Mouse (Mus musculus): ENCODE measurements around the gene Bmp2. TPM values are rescaled to one million over a fixed set of nuclear protein-coding genes. Genes with fewer than 3 reads are reported as not detected.

Bmp2 gene
- polyA plus RNA-seq, 1 experiment from 2014 or later: 9.7 TPM

GRCm38 (mm10) chr2:133521193-133521592 is 30.8 kb upstream of the Bmp2 start:
- no peak for ATAC-seq (ENCODE audit: insufficient number of reproducible peaks, insufficient read depth, low FRiP score, low read depth)
- 68% methylated on average over 5 of the region's 5 CpGs for WGBS
- H3K4me2 ChIP-seq (ENCODE audit: low read length): no peak overlapping the region

GRCm38 (mm10) chr2:133522121-133522520 is 29.8 kb upstream of the Bmp2 start:
- no peak overlapping the region for H3K4me3 ChIP-seq (ENCODE audit: control insufficient read depth in 1 of 2, insufficient read depth in 1 of 2, low read depth in 1 of 2, low read length in 2 of 2)
- no peaks in the 10 kb centered on the region for H3K9me3 ChIP-seq (ENCODE audit: control insufficient read depth, low read length)
- peaks cover 3 to 5% of the 10 kb centered on the region in 2 experiments; a peak in 2 of 4 replicates for H3K4me1 ChIP-seq (ENCODE audit: control insufficient read depth in 2 of 2, insufficient read depth in 2 of 2, low read length in 2 of 2)
- no peak for ATAC-seq (ENCODE audit: insufficient number of reproducible peaks, insufficient read depth, low FRiP score, low read depth)
- WGBS: 69% methylated on average over 2 of the region's 2 CpGs
- no peak overlapping the region for H3K9ac ChIP-seq (ENCODE audit: low read length)
- H3K27ac ChIP-seq (replicated peaks in 1 of 2; ENCODE audit: control insufficient read depth in 1 of 2, insufficient read depth in 1 of 2, low read depth in 2 of 2, low read length in 2 of 2): no peak overlapping the region
- H3K4me2 ChIP-seq (ENCODE audit: low read length): no peak overlapping the region
- H3K27me3 ChIP-seq (ENCODE audit: control insufficient read depth, insufficient read depth, low read length): no peaks in the 10 kb centered on the region
- no peaks in the 10 kb centered on the region for H3K36me3 ChIP-seq (ENCODE audit: control insufficient read depth, insufficient read depth, low read length)

More at GRCm38 (mm10) chr2:133521193-133521592, 30.8 kb upstream of the Bmp2 start:
- H3K9ac ChIP-seq (ENCODE audit: low read length): no peak overlapping the region
- no peak overlapping the region for H3K27ac ChIP-seq (replicated peaks in 1 of 2; ENCODE audit: control insufficient read depth in 1 of 2, insufficient read depth in 1 of 2, low read depth in 2 of 2, low read length in 2 of 2)
- no peak overlapping the region for H3K4me3 ChIP-seq (ENCODE audit: control insufficient read depth in 1 of 2, insufficient read depth in 1 of 2, low read depth in 1 of 2, low read length in 2 of 2)
- peaks cover 3 to 5% of the 10 kb centered on the region in 2 experiments; a peak in 2 of 4 replicates for H3K4me1 ChIP-seq (ENCODE audit: control insufficient read depth in 2 of 2, insufficient read depth in 2 of 2, low read length in 2 of 2)
- H3K9me3 ChIP-seq (ENCODE audit: control insufficient read depth, low read length): no peaks in the 10 kb centered on the region
- H3K36me3 ChIP-seq (ENCODE audit: control insufficient read depth, insufficient read depth, low read length): no peaks in the 10 kb centered on the region
- H3K27me3 ChIP-seq (ENCODE audit: control insufficient read depth, insufficient read depth, low read length): no peaks in the 10 kb centered on the region

GRCm38 (mm10) chr2:133525621-133526181 is 26.3 kb upstream of the Bmp2 start:
- H3K27ac ChIP-seq (replicated peaks in 1 of 2; ENCODE audit: control insufficient read depth in 1 of 2, insufficient read depth in 1 of 2, low read depth in 2 of 2, low read length in 2 of 2): no peak overlapping the region
- no peaks in the 10 kb centered on the region for H3K36me3 ChIP-seq (ENCODE audit: control insufficient read depth, insufficient read depth, low read length)
- H3K27me3 ChIP-seq (ENCODE audit: control insufficient read depth, insufficient read depth, low read length): no peaks in the 10 kb centered on the region
- peaks cover 3 to 5% of the 10 kb centered on the region in 2 experiments; a peak in 2 of 4 replicates for H3K4me1 ChIP-seq (ENCODE audit: control insufficient read depth in 2 of 2, insufficient read depth in 2 of 2, low read length in 2 of 2)
- no peak overlapping the region for H3K4me3 ChIP-seq (ENCODE audit: control insufficient read depth in 1 of 2, insufficient read depth in 1 of 2, low read depth in 1 of 2, low read length in 2 of 2)
- no peak overlapping the region for H3K9ac ChIP-seq (ENCODE audit: low read length)
- H3K4me2 ChIP-seq (ENCODE audit: low read length): no peak overlapping the region
- 63% methylated on average over 4 of the region's 4 CpGs for WGBS
- no peak for ATAC-seq (ENCODE audit: insufficient number of reproducible peaks, insufficient read depth, low FRiP score, low read depth)
- no peaks in the 10 kb centered on the region for H3K9me3 ChIP-seq (ENCODE audit: control insufficient read depth, low read length)

- no peak overlapping the region for H3K4me2 ChIP-seq (ENCODE audit: low read length)
- no peaks in the 10 kb centered on the region for H3K36me3 ChIP-seq (ENCODE audit: control insufficient read depth, insufficient read depth, low read length)
- no peaks in the 10 kb centered on the region for H3K9me3 ChIP-seq (ENCODE audit: control insufficient read depth, low read length)
- H3K9ac ChIP-seq (ENCODE audit: low read length): no peak overlapping the region
- H3K4me3 ChIP-seq (ENCODE audit: control insufficient read depth in 1 of 2, insufficient read depth in 1 of 2, low read depth in 1 of 2, low read length in 2 of 2): no peak overlapping the region
- peaks cover 3 to 5% of the 10 kb centered on the region in 2 experiments; a peak in 2 of 4 replicates for H3K4me1 ChIP-seq (ENCODE audit: control insufficient read depth in 2 of 2, insufficient read depth in 2 of 2, low read length in 2 of 2)
- no peak overlapping the region for H3K27ac ChIP-seq (replicated peaks in 1 of 2; ENCODE audit: control insufficient read depth in 1 of 2, insufficient read depth in 1 of 2, low read depth in 2 of 2, low read length in 2 of 2)
- ATAC-seq (ENCODE audit: insufficient number of reproducible peaks, insufficient read depth, low FRiP score, low read depth): no peak
- H3K27me3 ChIP-seq (ENCODE audit: control insufficient read depth, insufficient read depth, low read length): no peaks in the 10 kb centered on the region
- WGBS: 90% methylated on average over 9 of the region's 9 CpGs
Observed at GRCm38 (mm10) chr2:133529396-133529795, 22.6 kb upstream of the Bmp2 start.

GRCm38 (mm10) chr2:133533073-133533472 is 18.9 kb upstream of the Bmp2 start:
- 71% methylated on average over 3 of the region's 3 CpGs for WGBS
- no peak overlapping the region for H3K4me2 ChIP-seq (ENCODE audit: low read length)
- no peaks in the 10 kb centered on the region for H3K9me3 ChIP-seq (ENCODE audit: control insufficient read depth, low read length)
- no peak overlapping the region for H3K4me3 ChIP-seq (ENCODE audit: control insufficient read depth in 1 of 2, insufficient read depth in 1 of 2, low read depth in 1 of 2, low read length in 2 of 2)
- no peaks in the 10 kb centered on the region for H3K36me3 ChIP-seq (ENCODE audit: control insufficient read depth, insufficient read depth, low read length)
- no peaks in the 10 kb centered on the region for H3K27me3 ChIP-seq (ENCODE audit: control insufficient read depth, insufficient read depth, low read length)
- no peak overlapping the region for H3K9ac ChIP-seq (ENCODE audit: low read length)
- ATAC-seq (ENCODE audit: insufficient number of reproducible peaks, insufficient read depth, low FRiP score, low read depth): no peak
- H3K27ac ChIP-seq (replicated peaks in 1 of 2; ENCODE audit: control insufficient read depth in 1 of 2, insufficient read depth in 1 of 2, low read depth in 2 of 2, low read length in 2 of 2): no peak overlapping the region
- H3K4me1 ChIP-seq (ENCODE audit: control insufficient read depth in 2 of 2, insufficient read depth in 2 of 2, low read length in 2 of 2): no peaks in the 10 kb centered on the region

GRCm38 (mm10) chr2:133535481-133535880 is 16.5 kb upstream of the Bmp2 start:
- H3K9ac ChIP-seq (ENCODE audit: low read length): no peak overlapping the region
- no peak overlapping the region for H3K4me3 ChIP-seq (ENCODE audit: control insufficient read depth in 1 of 2, insufficient read depth in 1 of 2, low read depth in 1 of 2, low read length in 2 of 2)
- H3K9me3 ChIP-seq (ENCODE audit: control insufficient read depth, low read length): no peaks in the 10 kb centered on the region
- no peaks in the 10 kb centered on the region for H3K36me3 ChIP-seq (ENCODE audit: control insufficient read depth, insufficient read depth, low read length)
- H3K27me3 ChIP-seq (ENCODE audit: control insufficient read depth, insufficient read depth, low read length): no peaks in the 10 kb centered on the region
- no peak overlapping the region for H3K4me2 ChIP-seq (ENCODE audit: low read length)
- ATAC-seq (ENCODE audit: insufficient number of reproducible peaks, insufficient read depth, low FRiP score, low read depth): no peak
- 83% methylated on average over 9 of the region's 9 CpGs for WGBS
- no peak overlapping the region for H3K27ac ChIP-seq (replicated peaks in 1 of 2; ENCODE audit: control insufficient read depth in 1 of 2, insufficient read depth in 1 of 2, low read depth in 2 of 2, low read length in 2 of 2)
- H3K4me1 ChIP-seq (ENCODE audit: control insufficient read depth in 2 of 2, insufficient read depth in 2 of 2, low read length in 2 of 2): no peaks in the 10 kb centered on the region

- Histone ChIP-seq H3K9ac (ENCODE audit: low read length) (no peak overlapping the region), H3K9me3 (ENCODE audit: control insufficient read depth, low read length) (no peaks in the 10 kb centered on the region), H3K27me3 (ENCODE audit: control insufficient read depth, insufficient read depth, low read length) (no peaks in the 10 kb centered on the region), H3K27ac (replicated peaks in 1 of 2; ENCODE audit: control insufficient read depth in 1 of 2, insufficient read depth in 1 of 2, low read depth in 2 of 2, low read length in 2 of 2) (no peak overlapping the region), H3K4me2 (ENCODE audit: low read length) (no peak overlapping the region), H3K4me1 (ENCODE audit: control insufficient read depth in 2 of 2, insufficient read depth in 2 of 2, low read length in 2 of 2) (no peaks in the 10 kb centered on the region), H3K4me3 (ENCODE audit: control insufficient read depth in 1 of 2, insufficient read depth in 1 of 2, low read depth in 1 of 2, low read length in 2 of 2) (no peak overlapping the region), H3K36me3 (ENCODE audit: control insufficient read depth, insufficient read depth, low read length) (no peaks in the 10 kb centered on the region)
- WGBS: 51% methylated on average over 7 of the region's 7 CpGs
- no peak for ATAC-seq (ENCODE audit: insufficient number of reproducible peaks, insufficient read depth, low FRiP score, low read depth)
Observed at GRCm38 (mm10) chr2:133536812-133537211, 15.1 kb upstream of the Bmp2 start.

GRCm38 (mm10) chr2:133540702-133541101 is 11.3 kb upstream of the Bmp2 start:
- 87% methylated on average over 1 of the region's 1 CpGs for WGBS
- no peaks in the 10 kb centered on the region for H3K4me1 ChIP-seq (ENCODE audit: control insufficient read depth in 2 of 2, insufficient read depth in 2 of 2, low read length in 2 of 2)
- no peaks in the 10 kb centered on the region for H3K36me3 ChIP-seq (ENCODE audit: control insufficient read depth, insufficient read depth, low read length)
- no peak overlapping the region for H3K4me2 ChIP-seq (ENCODE audit: low read length)
- no peak overlapping the region for H3K27ac ChIP-seq (replicated peaks in 1 of 2; ENCODE audit: control insufficient read depth in 1 of 2, insufficient read depth in 1 of 2, low read depth in 2 of 2, low read length in 2 of 2)
- no peak overlapping the region for H3K4me3 ChIP-seq (ENCODE audit: control insufficient read depth in 1 of 2, insufficient read depth in 1 of 2, low read depth in 1 of 2, low read length in 2 of 2)
- H3K27me3 ChIP-seq (ENCODE audit: control insufficient read depth, insufficient read depth, low read length): no peaks in the 10 kb centered on the region
- no peaks in the 10 kb centered on the region for H3K9me3 ChIP-seq (ENCODE audit: control insufficient read depth, low read length)
- no peak for ATAC-seq (ENCODE audit: insufficient number of reproducible peaks, insufficient read depth, low FRiP score, low read depth)
- no peak overlapping the region for H3K9ac ChIP-seq (ENCODE audit: low read length)
